8 mouse cellular contexts compared by ENCODE assay signal in the genomic region with DNA sequence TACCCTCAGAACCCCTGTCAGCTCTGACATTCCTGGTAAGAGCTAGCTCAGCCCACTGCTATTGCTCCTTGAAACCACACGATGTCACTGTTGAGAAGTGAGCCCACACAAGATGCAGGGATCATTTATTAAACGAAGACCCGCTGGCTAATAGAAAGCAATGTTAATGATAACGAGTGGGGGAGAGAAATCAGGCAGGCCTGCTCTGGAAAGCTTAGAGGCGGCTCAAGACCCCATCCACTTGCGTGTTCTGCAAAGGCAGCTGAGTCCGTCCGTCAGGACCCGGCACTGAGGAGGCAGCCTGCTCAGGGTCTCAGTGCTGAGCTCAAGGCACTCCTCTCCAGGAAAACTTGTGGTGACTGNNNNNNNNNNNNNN. TPM values are rescaled to one million over a fixed set of nuclear protein-coding genes. Genes with fewer than 3 reads are reported as not detected.
DNase-seq lines count a peak whose midpoint lies in the region; ATAC-seq and TF ChIP-seq lines count a peak whose summit lies in the region.

No protein-coding gene starts in this region.

- no peaks in the 10 kb centered on the region for H3K36me3 ChIP-seq in embryonic facial prominence, embryonic 13.5 days
- no peaks in the 10 kb centered on the region for H3K36me3 ChIP-seq in hindbrain, embryonic 14.5 days (replicated peaks; ENCODE audit: control insufficient read depth, insufficient read depth)
- H3K36me3 ChIP-seq in midbrain, postnatal 0 days (ENCODE audit: insufficient read depth, low read length), result no peaks in the 10 kb centered on the region

- H3K4me1 ChIP-seq in embryonic facial prominence, embryonic 13.5 days, result peaks cover 9% of the 10 kb centered on the region; the same call in 1 of the 2 replicates
- H3K4me1 ChIP-seq in hindbrain, embryonic 14.5 days (replicated peaks; ENCODE audit: control insufficient read depth, insufficient read depth, low read length), result peaks cover 3% of the 10 kb centered on the region; the same call in 1 of the 2 replicates
- H3K4me1 ChIP-seq in midbrain, postnatal 0 days (ENCODE audit: insufficient read depth, low read length), result no peaks in the 10 kb centered on the region

- no peaks in the 10 kb centered on the region for H3K9me3 ChIP-seq in embryonic facial prominence, embryonic 13.5 days
- no peaks in the 10 kb centered on the region for H3K9me3 ChIP-seq in hindbrain, embryonic 14.5 days (ENCODE audit: control insufficient read depth, low read length)
- no peaks in the 10 kb centered on the region for H3K9me3 ChIP-seq in midbrain, postnatal 0 days (ENCODE audit: low read length)

- 0 out of 2 replicates have a peak, but pooled peaks cover 3% of the 10 kb centered on the region for H3K27me3 ChIP-seq in embryonic facial prominence, embryonic 13.5 days
- no peaks in the 10 kb centered on the region for H3K27me3 ChIP-seq in hindbrain, embryonic 14.5 days (ENCODE audit: control insufficient read depth, insufficient read depth, low read length)
- no peaks in the 10 kb centered on the region for H3K27me3 ChIP-seq in midbrain, postnatal 0 days (ENCODE audit: insufficient read depth, low read length)

- H3K27ac ChIP-seq in embryonic facial prominence, embryonic 13.5 days, result no peak overlapping the region
- H3K27ac ChIP-seq in hindbrain, embryonic 14.5 days, result no peak overlapping the region
- no peak overlapping the region for H3K27ac ChIP-seq in midbrain, postnatal 0 days (ENCODE audit: low read depth, low read length)

- H3K4me3 ChIP-seq in embryonic facial prominence, embryonic 13.5 days, result peak overlapping the region; percentile 42
- peak overlapping the region; percentile 26 for H3K4me3 ChIP-seq in hindbrain, embryonic 14.5 days (replicated peaks; ENCODE audit: low read length)
- H3K4me3 ChIP-seq in midbrain, postnatal 0 days (ENCODE audit: low read depth, low read length), result peak overlapping the region; percentile 24

- TF ChIP-seq CTCF in midbrain, postnatal 0 days (IDR thresholded peaks at IDR 0.05), result peak; percentile 85

- ATAC-seq in embryonic facial prominence, embryonic 13.5 days (ENCODE audit: insufficient number of reproducible peaks, insufficient read depth, low FRiP score, low TSS enrichment, low read depth), result peak; percentile 67; the same call in 1 of the 2 replicates
- ATAC-seq in hindbrain, embryonic 14.5 days (ENCODE audit: low FRiP score), result peak; percentile 91
- peak; percentile 81 for ATAC-seq in midbrain, postnatal 0 days (ENCODE audit: low FRiP score)

- peak overlapping the region; percentile 70 for H3K4me2 ChIP-seq in embryonic facial prominence, embryonic 13.5 days
- peak overlapping the region; percentile 75 for H3K4me2 ChIP-seq in hindbrain, embryonic 14.5 days (replicated peaks)
- H3K4me2 ChIP-seq in midbrain, postnatal 0 days (ENCODE audit: low read depth, low read length, poor library complexity, severe bottlenecking), result peak overlapping the region; percentile 51

- DNase-seq in gastrocnemius, adult 18-20 months (ENCODE audit: low spot score), result peak; percentile 30
- DNase-seq in gastrocnemius, postnatal 10 days, result no peak
- DNase-seq in MN1 (ENCODE audit: low spot score) (peak; percentile 75), liver (peak; percentile 11)
- peak; percentile 82 for DNase-seq in hindbrain, embryonic 14.5 days (ENCODE audit: low spot score)
- peak; percentile 80 for DNase-seq in midbrain, postnatal 0 days (ENCODE audit: low spot score)
- no peak for DNase-seq in testis, postnatal 10 days (ENCODE audit: low spot score)

- under 1% methylated on average over 9 of the region's 9 CpGs for WGBS in embryonic facial prominence, embryonic 13.5 days
- WGBS in hindbrain, embryonic 14.5 days, result under 1% methylated on average over 9 of the region's 9 CpGs
- WGBS in midbrain, postnatal 0 days, result 2% methylated on average over 9 of the region's 9 CpGs

- H3K9ac ChIP-seq in embryonic facial prominence, embryonic 13.5 days, result peak overlapping the region; percentile 58
- H3K9ac ChIP-seq in hindbrain, embryonic 14.5 days, result peak overlapping the region; percentile 55
- H3K9ac ChIP-seq in midbrain, postnatal 0 days (replicated peaks; ENCODE audit: low read length, poor library complexity, severe bottlenecking), result no peak overlapping the region

RNA-seq across cellular contexts. Expression of gene Tmco5, which starts 15.5 kb away (rescaled TPM):
- not detected for total RNA-seq in gastrocnemius, adult 18-20 months (2021)
- total RNA-seq in gastrocnemius, postnatal 10 days (2021), result not detected
- not detected in 2 replicates for polyA plus RNA-seq in embryonic facial prominence, embryonic 13.5 days (2015; fragmentation: Nextera tagmentation; extraction: Ambion mirVana)
- not detected in 2 replicates for polyA plus RNA-seq in hindbrain, embryonic 14.5 days (2014; fragmentation: Nextera tagmentation; extraction: Ambion mirVana)
- total RNA-seq in midbrain, postnatal 0 days (2014; rRNA removed), result not detected in 2 replicates
- polyA plus RNA-seq in midbrain, postnatal 0 days (2015; fragmentation: Nextera tagmentation; extraction: Ambion mirVana), result not detected in 2 replicates

Comparison
In these comparisons a context has a peak if more than half of its experiments do, and no peak if none do; other contexts are left out.
1. DNase-seq: peak in gastrocnemius, adult 18-20 months (single experiment), MN1 (single experiment), hindbrain, embryonic 14.5 days (single experiment), liver (single experiment) and midbrain, postnatal 0 days (single experiment); none in gastrocnemius, postnatal 10 days (single experiment) and testis, postnatal 10 days (single experiment).
2. Peak in every context shown above with its lines, with median percentiles within 50 percentile points of each other: ATAC-seq, H3K4me2 ChIP-seq and H3K4me3 ChIP-seq.